Mouse (Mus musculus): ENCODE data around the gene Sap30bp.

DNA sequence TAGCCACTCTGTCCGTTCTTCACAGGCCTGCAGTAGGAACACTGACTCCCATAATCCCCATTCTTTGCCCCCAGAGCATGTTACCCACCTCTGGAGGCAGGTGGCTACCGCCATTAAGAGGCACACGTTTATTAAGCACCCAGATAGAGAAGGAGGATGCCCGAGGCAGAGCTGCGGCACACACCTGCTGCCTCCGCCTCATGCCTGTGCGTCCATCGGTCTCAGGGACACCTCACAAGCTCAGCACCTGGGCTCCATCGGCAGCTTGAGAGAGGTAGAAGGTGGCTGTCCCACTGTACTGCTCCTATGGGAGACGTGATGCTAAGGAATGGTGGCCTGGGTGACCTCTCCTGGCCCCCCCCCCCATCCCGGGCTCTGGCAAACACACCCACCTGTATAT lies 75.3 kb downstream of the Sap30bp start:
- no peak for TF ChIP-seq POLR2A (IDR thresholded peaks at IDR 0.05; ENCODE audit: borderline replicate concordance, insufficient read depth, low read length)
- no peak for TF ChIP-seq CTCF (IDR thresholded peaks at IDR 0.05; ENCODE audit: borderline replicate concordance, insufficient read depth, low read depth, low read length)
